Mouse (Mus musculus) mouse embryonic stem cell (cell line): ENCODE measurements around the gene Pla2g1b.
"Not testable (repeated sequence)": the region's sequence is repeated elsewhere in the genome, so short reads cannot be mapped to it uniquely, and the experiment has no call there.

Experiments
- in situ Hi-C, 2 experiments: fragments of 300-500 bp; cut with MboI; formaldehyde crosslinking; loops; 1 replicate in 1 of 2; 3 replicates in 1 of 2; pipeline ENCODE4 v1.14.3; 2019 to 2020; ENCODE audit warnings: low sequenced_read_pairs in 2 of 2, low pct_unique_long_range_greater_than_20kb in 1 of 2, mixed read lengths in 1 of 2; ENCODE audit not compliant: unreplicated experiment in 1 of 2

The Pla2g1b gene

GRCm38 (mm10) chr5:115491771-115492322, 25.8 kb downstream of the Pla2g1b start:
- in situ Hi-C loops = loop anchor here in 1 of 2 experiments (5.0 kb wide), 1 partner anchor 45 kb away; no protein-coding TSS in a partner anchor

- in situ Hi-C loops = loop anchor here in 1 of 2 experiments (5.0 kb wide), 1 partner anchor 44 kb away; no protein-coding TSS in a partner anchor
Observed at GRCm38 (mm10) chr5:115492711-115493335, 26.8 kb downstream of the Pla2g1b start.

GRCm38 (mm10) chr5:115493441-115493840, 27.4 kb downstream of the Pla2g1b start:
- in situ Hi-C loops = loop anchor here in 1 of 2 experiments (5.0 kb wide), 1 partner anchor 44 kb away; no protein-coding TSS in a partner anchor

- in situ Hi-C loops = not testable (repeated sequence)
Observed at GRCm38 (mm10) chr5:115495618-115496017, 29.6 kb downstream of the Pla2g1b start.

GRCm38 (mm10) chr5:115497033-115497432, 31.0 kb downstream of the Pla2g1b start:
- in situ Hi-C loops = no loop called here

- in situ Hi-C loops = no loop called here
Observed at GRCm38 (mm10) chr5:115498307-115499240, 32.5 kb downstream of the Pla2g1b start.

GRCm38 (mm10) chr5:115500383-115500935, 34.4 kb downstream of the Pla2g1b start:
- in situ Hi-C loops = loop anchor here in 1 of 2 experiments (5.0 to 10.0 kb wide), 2 partner anchors 42 to 134 kb away; partner anchors contain the start of gene Rab35

- in situ Hi-C loops = loop anchor here in 1 of 2 experiments (5.0 to 10.0 kb wide), 2 partner anchors 39 to 132 kb away; partner anchors contain the start of gene Rab35
Observed at GRCm38 (mm10) chr5:115503035-115503434, 37.0 kb downstream of the Pla2g1b start.

- in situ Hi-C loops = loop anchor here in 1 of 2 experiments (10.0 kb wide), 1 partner anchor 129 kb away; the partner anchor contains the start of gene Rab35
Observed at GRCm38 (mm10) chr5:115505617-115506016, 39.6 kb downstream of the Pla2g1b start.

GRCm38 (mm10) chr5:115506454-115507201, 40.6 kb downstream of the Pla2g1b start, which contains the start of gene Pxn:
TSS of gene Pxn (plus strand) at chr5:115506676.
- in situ Hi-C loops = loop anchor here in 1 of 2 experiments (10.0 kb wide), 1 partner anchor 128 kb away; the partner anchor contains the start of gene Rab35

GRCm38 (mm10) chr5:115507267-115507980, 41.4 kb downstream of the Pla2g1b start:
- in situ Hi-C loops = loop anchor here in 1 of 2 experiments (10.0 kb wide), 1 partner anchor 127 kb away; the partner anchor contains the start of gene Rab35

GRCm38 (mm10) chr5:115507981-115508858, 42.2 kb downstream of the Pla2g1b start:
- in situ Hi-C loops = loop anchor here in 1 of 2 experiments (10.0 kb wide), 1 partner anchor 127 kb away; the partner anchor contains the start of gene Rab35

GRCm38 (mm10) chr5:115508859-115509147, 42.7 kb downstream of the Pla2g1b start:
- in situ Hi-C loops = loop anchor here in 1 of 2 experiments (10.0 kb wide), 1 partner anchor 126 kb away; the partner anchor contains the start of gene Rab35

GRCm38 (mm10) chr5:115509321-115509761, 43.3 kb downstream of the Pla2g1b start:
- in situ Hi-C loops = loop anchor here in 1 of 2 experiments (10.0 kb wide), 1 partner anchor 125 kb away; the partner anchor contains the start of gene Rab35

- in situ Hi-C loops = loop anchor here in 1 of 2 experiments (10.0 kb wide), 1 partner anchor 125 kb away; the partner anchor contains the start of gene Rab35
Observed at GRCm38 (mm10) chr5:115509790-115510689, 44.0 kb downstream of the Pla2g1b start.
